Mouse (Mus musculus) lung, postnatal 0 days (tissue): ENCODE data around the gene Edil3.

Experiments used
- CTCF ChIP-seq: IDR thresholded peaks from 2 replicates; pipeline ENCODE4 v1.5.1; 2016; ENCODE audit warnings: antibody characterized with exemption, mild to moderate bottlenecking
- EP300 ChIP-seq: IDR thresholded peaks from 2 replicates; pipeline ENCODE4 v1.6.1; 2016; ENCODE audit warnings: antibody characterized with exemption, mild to moderate bottlenecking, control low read depth

GRCm38 (mm10) chr13:89035711-89036110 lies 214.4 kb downstream of the Edil3 start:
- no peak for TF ChIP-seq CTCF
- no peak for TF ChIP-seq EP300
